Mouse (Mus musculus) brain, embryonic 14.5 days (tissue): ENCODE measurements around the gene B4galt5.

ENCODE experiments used
- CTCF ChIP-seq: fragments of 200-500 bp; IDR thresholded peaks from 2 replicates; pipeline ENCODE4 v1.5.1; 2012; ENCODE audit warnings: inconsistent platforms, mild to moderate bottlenecking, moderate library complexity, borderline replicate concordance; ENCODE audit not compliant: insufficient read depth, insufficient read length; ENCODE audit errors: extremely low read depth
- POLR2A ChIP-seq: fragments of 200-500 bp; IDR thresholded peaks from 2 replicates; pipeline ENCODE4 v1.6.1; 2012; ENCODE audit warnings: mild to moderate bottlenecking, inconsistent platforms, borderline replicate concordance; ENCODE audit not compliant: poor library complexity, insufficient read depth, insufficient read length, severe bottlenecking; ENCODE audit errors: extremely low read depth

DNA sequence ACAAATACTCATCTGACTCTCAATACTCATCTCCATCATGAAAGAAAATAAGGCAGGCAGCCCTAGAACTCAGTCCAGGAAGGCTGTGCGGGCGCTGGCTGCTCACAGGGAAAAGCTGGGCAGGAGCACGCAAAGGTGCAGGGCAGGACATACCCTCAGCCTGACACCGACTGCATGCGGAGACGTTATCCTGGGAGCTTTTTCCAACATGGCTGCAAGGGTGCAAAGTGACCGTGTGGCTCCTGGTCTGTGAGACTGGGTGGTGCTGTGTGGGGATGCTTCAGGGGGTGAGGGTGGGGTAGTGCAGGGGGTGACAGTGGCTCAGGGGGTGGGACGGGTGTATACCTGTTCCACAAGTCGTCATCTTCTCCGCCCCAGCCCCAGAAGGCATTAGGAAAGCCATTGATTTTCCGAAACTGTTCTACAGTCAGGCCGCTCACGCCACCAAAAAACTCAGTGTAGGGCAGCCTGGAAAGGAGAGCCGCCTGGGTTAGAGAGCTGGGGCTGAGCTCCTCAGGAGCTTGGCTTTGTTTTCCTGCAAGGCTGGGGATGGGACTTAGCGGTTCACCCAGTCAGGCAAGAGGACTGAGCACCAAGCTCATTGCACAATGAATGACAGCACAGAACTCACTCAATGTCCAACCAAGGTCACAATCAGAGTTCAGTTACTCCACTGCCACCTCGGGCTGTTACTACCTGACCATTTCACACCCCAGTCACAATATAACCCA is 44.2 kb downstream of the B4galt5 start:
- no peak for TF ChIP-seq POLR2A
- TF ChIP-seq CTCF: no peak
